Mouse (Mus musculus): ENCODE data around the gene Cpne9. TPM values are rescaled to one million over a fixed set of nuclear protein-coding genes. Genes with fewer than 3 reads are reported as not detected.

Cpne9 gene
- polyA plus RNA-seq (2014; fragmentation: Nextera tagmentation; extraction: Ambion mirVana) = 2.4 and 5.0 TPM in 2 replicates

DNA sequence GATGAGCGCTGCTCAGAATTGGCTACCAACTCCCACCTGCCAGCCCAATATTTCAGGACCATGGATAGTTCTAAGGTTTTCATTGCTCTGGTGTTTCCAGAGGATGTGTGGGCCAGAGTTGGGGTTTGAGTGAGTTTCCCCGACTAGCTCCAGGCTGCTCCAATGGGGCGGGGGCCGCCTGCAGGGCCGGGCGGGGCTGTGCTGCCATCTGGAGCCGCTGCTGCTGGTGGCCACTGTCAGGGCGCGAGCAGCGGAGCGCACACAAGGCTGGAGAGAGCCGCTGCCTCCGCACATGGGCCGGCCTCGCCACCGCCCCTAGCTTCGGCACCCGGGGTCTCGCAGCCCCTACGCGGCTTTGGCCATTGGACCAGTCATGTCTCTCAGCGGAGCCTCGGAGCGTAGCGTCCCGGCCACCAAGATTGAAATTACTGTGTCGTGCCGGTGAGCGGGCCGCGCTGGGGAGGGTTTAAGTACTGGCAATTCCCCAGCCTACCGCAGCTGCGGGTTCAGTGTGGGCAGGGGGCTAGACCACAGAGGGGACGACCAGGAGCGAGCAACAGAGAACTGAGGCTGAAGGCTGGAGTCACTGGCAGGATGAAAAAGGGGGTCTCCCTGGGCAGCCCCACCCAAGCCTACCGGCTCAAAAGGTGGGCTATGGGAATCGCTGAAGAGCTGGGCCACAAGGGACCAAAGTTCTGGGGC, at the start of gene Cpne9:
Cpne9 (plus strand) TSS at position 207 of the 702 bp plus-strand sequence.
- no peaks in the 10 kb centered on the region for H3K9me3 ChIP-seq (ENCODE audit: control insufficient read depth, low read length)
- peak; percentile 71 for ATAC-seq (ENCODE audit: low FRiP score)
- peaks cover 15% of the 10 kb centered on the region for H3K4me1 ChIP-seq (replicated peaks; ENCODE audit: control insufficient read depth, insufficient read depth, low read length)
- peak; percentile 53 for DNase-seq (ENCODE audit: low spot score)
- H3K36me3 ChIP-seq (replicated peaks; ENCODE audit: control insufficient read depth, insufficient read depth) = peaks cover 23% of the 10 kb centered on the region
- 2% methylated on average over 37 of the region's 37 CpGs for WGBS
- peak within 1 kb of the TSS; percentile 64 for H3K9ac ChIP-seq
- no peak within 1 kb of the TSS for H3K27ac ChIP-seq
- H3K27me3 ChIP-seq (ENCODE audit: control insufficient read depth, insufficient read depth, low read length) = peaks cover 44% of the 10 kb centered on the region
- peak within 1 kb of the TSS; percentile 36 for H3K4me3 ChIP-seq (replicated peaks; ENCODE audit: low read length)
- H3K4me2 ChIP-seq (replicated peaks) = peak within 1 kb of the TSS; percentile 68

DNA sequence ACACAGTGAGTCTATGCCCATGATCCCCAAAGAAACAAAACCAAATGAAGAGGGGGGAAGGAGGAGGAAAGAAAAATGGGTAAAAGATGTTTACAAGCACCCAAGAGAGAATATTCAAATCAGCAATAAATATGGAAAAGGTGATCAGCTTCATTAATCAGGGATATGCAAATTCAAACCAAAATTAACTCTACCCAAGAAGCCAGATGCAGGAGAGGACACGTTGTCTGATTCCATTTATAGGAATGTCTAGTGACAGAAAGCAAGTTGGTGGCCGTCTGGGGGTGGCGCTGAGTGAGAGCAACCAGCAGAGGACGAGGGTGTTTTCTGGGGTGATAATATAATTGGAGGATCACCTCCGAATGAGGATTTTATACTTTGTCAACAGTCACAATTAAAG, 47.0 kb upstream of the Cpne9 start:
- Histone ChIP-seq H3K4me2 (replicated peaks) (no peak overlapping the region), H3K9ac (no peak overlapping the region), H3K27me3 (ENCODE audit: control insufficient read depth, insufficient read depth, low read length) (no peaks in the 10 kb centered on the region), H3K9me3 (ENCODE audit: control insufficient read depth, low read length) (no peaks in the 10 kb centered on the region), H3K4me1 (replicated peaks; ENCODE audit: control insufficient read depth, insufficient read depth, low read length) (peaks cover 13% of the 10 kb centered on the region), H3K36me3 (replicated peaks; ENCODE audit: control insufficient read depth, insufficient read depth) (no peaks in the 10 kb centered on the region; the same call in 1 of the 2 replicates), H3K4me3 (replicated peaks; ENCODE audit: low read length) (no peak overlapping the region), H3K27ac (no peak overlapping the region)
- DNase-seq (ENCODE audit: low spot score) (no peak), ATAC-seq (ENCODE audit: low FRiP score) (no peak)
- WGBS = 75% methylated on average over 5 of the region's 5 CpGs

DNA sequence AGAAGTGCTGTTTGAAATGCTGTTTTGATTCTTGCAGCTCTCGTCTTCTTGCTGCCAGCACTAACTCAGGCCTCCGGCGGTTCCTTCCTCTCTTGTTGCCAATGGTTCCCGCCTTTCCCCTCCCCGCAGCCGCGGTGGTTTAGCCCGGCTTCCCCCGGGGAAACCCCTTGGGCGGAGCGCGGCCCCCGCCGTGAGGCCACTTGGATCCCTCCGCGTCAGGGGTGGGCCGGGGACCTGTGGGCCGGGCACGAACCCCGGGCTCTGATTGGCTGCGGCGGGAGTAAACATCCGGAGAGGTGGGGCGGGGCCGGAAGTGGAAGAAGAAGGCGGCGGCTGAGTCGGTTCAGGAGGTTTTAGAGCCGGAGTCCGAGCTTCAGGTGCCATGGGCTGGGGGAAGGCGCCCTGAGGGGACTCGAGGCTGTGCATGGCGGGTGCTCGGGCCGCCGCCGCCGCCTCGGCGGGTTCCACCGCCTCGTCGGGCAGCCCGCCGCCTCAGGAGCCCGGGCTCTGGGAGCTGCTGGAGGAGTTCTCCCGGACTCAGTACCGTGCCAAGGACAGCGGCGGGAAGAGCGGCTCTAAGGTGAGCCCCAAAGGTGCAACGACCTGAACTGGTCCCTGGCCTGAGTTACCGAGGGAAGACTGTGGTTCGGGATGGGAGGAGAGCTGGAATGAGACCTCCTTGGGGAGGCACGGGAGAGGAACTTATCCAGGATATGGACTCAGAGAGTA, 44.4 kb upstream of the Cpne9 start, which contains the start of gene Mtmr14:
Mtmr14 (plus strand) TSS at position 302 of the 729 bp plus-strand sequence.
- WGBS = under 1% methylated on average over 42 of the region's 55 CpGs

DNA sequence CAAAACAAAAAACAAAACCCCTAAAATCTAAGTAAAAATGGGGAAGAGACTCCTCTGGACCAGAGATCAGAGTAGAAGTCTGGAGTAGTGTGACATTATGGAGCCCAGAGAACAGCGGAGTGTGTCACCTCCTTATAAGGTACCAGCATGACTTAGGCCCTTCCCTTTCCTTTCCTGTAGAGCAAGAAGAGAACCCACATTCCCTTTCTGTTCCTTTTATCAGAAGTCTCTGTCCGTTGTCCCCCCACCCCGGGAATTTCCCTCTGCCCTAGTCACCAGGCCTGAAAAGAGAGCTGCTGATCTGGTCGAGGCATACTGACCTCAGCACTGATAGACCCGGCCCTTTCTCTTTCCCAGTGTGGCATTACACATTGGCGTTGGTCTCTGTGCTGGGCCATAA, 43.7 kb upstream of the Cpne9 start:
- Histone ChIP-seq H3K27me3 (ENCODE audit: control insufficient read depth, insufficient read depth, low read length) (no peaks in the 10 kb centered on the region), H3K4me2 (replicated peaks) (peak overlapping the region; percentile 71), H3K9me3 (ENCODE audit: control insufficient read depth, low read length) (no peaks in the 10 kb centered on the region), H3K4me1 (replicated peaks; ENCODE audit: control insufficient read depth, insufficient read depth, low read length) (peaks cover 13% of the 10 kb centered on the region), H3K9ac (peak overlapping the region; percentile 82), H3K27ac (no peak overlapping the region), H3K4me3 (replicated peaks; ENCODE audit: low read length) (peak overlapping the region; percentile 93), H3K36me3 (replicated peaks; ENCODE audit: control insufficient read depth, insufficient read depth) (peaks cover 10% of the 10 kb centered on the region)
- DNase-seq (ENCODE audit: low spot score) (no peak), ATAC-seq (ENCODE audit: low FRiP score) (no peak)
- 46% methylated on average over 6 of the region's 6 CpGs for WGBS

More for the DNA sequence above, 44.4 kb upstream of the Cpne9 start, which contains the start of gene Mtmr14:
- Histone ChIP-seq H3K4me3 (replicated peaks; ENCODE audit: low read length) (peak within 1 kb of the TSS; percentile 93), H3K4me2 (replicated peaks) (peak within 1 kb of the TSS; percentile 71), H3K27ac (peak within 1 kb of the TSS; percentile 66), H3K9me3 (ENCODE audit: control insufficient read depth, low read length) (no peaks in the 10 kb centered on the region), H3K36me3 (replicated peaks; ENCODE audit: control insufficient read depth, insufficient read depth) (peaks cover 10% of the 10 kb centered on the region), H3K27me3 (ENCODE audit: control insufficient read depth, insufficient read depth, low read length) (no peaks in the 10 kb centered on the region), H3K9ac (peak within 1 kb of the TSS; percentile 82), H3K4me1 (replicated peaks; ENCODE audit: control insufficient read depth, insufficient read depth, low read length) (peaks cover 13% of the 10 kb centered on the region)
- peak; percentile 98 for DNase-seq (ENCODE audit: low spot score)
- ATAC-seq (ENCODE audit: low FRiP score) = peak; percentile 99

DNA sequence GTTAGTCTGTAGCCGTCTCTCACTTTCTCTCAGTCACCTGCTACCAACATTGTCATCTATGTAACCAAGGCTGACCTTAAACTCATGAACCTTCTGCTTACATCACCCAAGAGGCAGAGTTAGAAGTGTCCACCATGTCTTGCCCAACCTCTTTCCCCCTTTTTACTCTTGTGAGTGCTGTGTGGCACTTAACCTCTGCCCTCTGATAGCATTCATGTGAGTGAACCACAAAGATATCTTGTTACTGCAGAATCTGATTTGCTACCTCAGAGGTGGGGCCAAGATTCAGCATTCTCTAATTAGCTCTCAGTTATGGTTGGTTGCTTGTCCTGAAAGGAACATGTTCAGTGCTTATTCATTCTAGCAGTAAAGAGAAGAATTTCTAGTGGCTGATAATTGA, 39.4 kb upstream of the Cpne9 start:
- Histone ChIP-seq H3K27ac (no peak overlapping the region), H3K36me3 (replicated peaks; ENCODE audit: control insufficient read depth, insufficient read depth) (peaks cover 26% of the 10 kb centered on the region), H3K4me1 (replicated peaks; ENCODE audit: control insufficient read depth, insufficient read depth, low read length) (peaks cover 13% of the 10 kb centered on the region), H3K4me2 (replicated peaks) (no peak overlapping the region), H3K9me3 (ENCODE audit: control insufficient read depth, low read length) (no peaks in the 10 kb centered on the region), H3K27me3 (ENCODE audit: control insufficient read depth, insufficient read depth, low read length) (no peaks in the 10 kb centered on the region), H3K4me3 (replicated peaks; ENCODE audit: low read length) (no peak overlapping the region), H3K9ac (no peak overlapping the region)
- WGBS = 89% methylated on average over 1 of the region's 1 CpGs
- no peak for DNase-seq (ENCODE audit: low spot score)
- ATAC-seq (ENCODE audit: low FRiP score) = no peak

DNA sequence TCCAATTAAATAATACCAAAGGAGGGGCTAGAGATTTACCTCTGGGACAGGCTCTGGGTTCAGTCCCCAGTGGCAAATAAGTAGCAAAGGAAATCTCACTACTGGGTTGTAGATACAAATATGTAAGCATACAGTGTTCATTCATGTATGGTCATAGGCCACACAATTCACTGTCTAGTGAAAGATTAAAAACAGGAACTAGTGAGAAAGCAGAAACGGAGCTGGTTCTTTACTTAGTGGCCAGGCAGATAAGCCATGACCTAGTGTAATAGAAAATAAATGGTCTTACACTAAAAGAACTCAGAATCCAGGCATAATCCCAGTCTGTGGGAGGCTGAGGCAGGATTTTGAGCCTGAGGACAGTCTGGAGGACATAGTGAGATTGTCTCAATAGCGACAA, 36.5 kb upstream of the Cpne9 start:
- H3K9me3 ChIP-seq (ENCODE audit: control insufficient read depth, low read length) = no peaks in the 10 kb centered on the region
- no peaks in the 10 kb centered on the region for H3K27me3 ChIP-seq (ENCODE audit: control insufficient read depth, insufficient read depth, low read length)
- no peak overlapping the region for H3K4me2 ChIP-seq (replicated peaks)
- DNase-seq (ENCODE audit: low spot score) (no peak), ATAC-seq (ENCODE audit: low FRiP score) (no peak)
- WGBS = 96% methylated on average over 2 of the region's 2 CpGs
- H3K4me3 ChIP-seq (replicated peaks; ENCODE audit: low read length) = no peak overlapping the region
- no peaks in the 10 kb centered on the region for H3K4me1 ChIP-seq (replicated peaks; ENCODE audit: control insufficient read depth, insufficient read depth, low read length)
- H3K27ac ChIP-seq = no peak overlapping the region
- H3K9ac ChIP-seq = no peak overlapping the region
- H3K36me3 ChIP-seq (replicated peaks; ENCODE audit: control insufficient read depth, insufficient read depth) = peaks cover 31% of the 10 kb centered on the region

DNA sequence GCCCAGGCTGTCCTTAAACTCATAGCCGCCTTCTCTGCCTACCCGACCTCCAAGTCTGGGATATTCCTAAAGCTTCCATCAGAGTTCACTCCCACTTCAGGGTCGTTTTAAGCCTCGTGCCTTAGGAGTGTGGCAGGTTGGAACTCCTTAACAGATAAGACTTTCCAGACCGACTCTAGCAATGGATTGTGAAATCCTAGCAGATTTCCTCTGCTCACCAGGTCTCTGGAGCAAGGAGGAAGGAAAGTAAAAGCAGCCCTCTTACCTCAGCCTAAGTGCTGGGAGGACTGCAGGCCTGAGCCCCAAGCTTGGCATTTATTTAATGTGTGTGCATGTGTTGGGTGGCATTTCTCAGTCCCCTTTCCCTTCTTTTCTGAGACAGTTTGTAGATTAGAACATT, 31.3 kb upstream of the Cpne9 start:
- Histone ChIP-seq H3K4me1 (replicated peaks; ENCODE audit: control insufficient read depth, insufficient read depth, low read length) (no peaks in the 10 kb centered on the region), H3K27ac (no peak overlapping the region), H3K4me2 (replicated peaks) (no peak overlapping the region), H3K27me3 (ENCODE audit: control insufficient read depth, insufficient read depth, low read length) (no peaks in the 10 kb centered on the region), H3K9me3 (ENCODE audit: control insufficient read depth, low read length) (no peaks in the 10 kb centered on the region), H3K4me3 (replicated peaks; ENCODE audit: low read length) (no peak overlapping the region), H3K36me3 (replicated peaks; ENCODE audit: control insufficient read depth, insufficient read depth) (peaks cover 65% of the 10 kb centered on the region), H3K9ac (no peak overlapping the region)
- WGBS = 90% methylated on average over 5 of the region's 5 CpGs
- DNase-seq (ENCODE audit: low spot score) (no peak), ATAC-seq (ENCODE audit: low FRiP score) (no peak)

DNA sequence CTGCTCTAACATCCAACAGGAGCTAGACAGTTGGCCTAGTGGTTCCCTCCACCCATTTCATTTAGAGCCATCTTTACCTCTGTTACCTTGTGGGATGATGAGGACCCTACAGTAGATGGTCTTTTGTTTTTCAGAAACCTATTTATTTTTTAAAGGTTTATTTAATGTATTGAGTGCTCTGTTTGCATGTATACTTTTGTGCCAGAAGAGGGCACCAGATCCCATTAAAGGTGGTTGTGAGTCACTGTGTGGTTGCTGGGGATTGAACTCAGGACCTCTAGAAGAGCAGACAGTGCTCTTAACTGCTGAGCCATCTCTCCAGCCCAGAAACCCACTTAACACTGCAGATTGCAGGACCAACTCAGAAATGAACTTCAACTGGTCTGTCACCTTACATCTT, 30.2 kb upstream of the Cpne9 start:
- Histone ChIP-seq H3K36me3 (replicated peaks; ENCODE audit: control insufficient read depth, insufficient read depth) (peaks cover 67% of the 10 kb centered on the region), H3K4me3 (replicated peaks; ENCODE audit: low read length) (no peak overlapping the region), H3K9ac (no peak overlapping the region), H3K27me3 (ENCODE audit: control insufficient read depth, insufficient read depth, low read length) (no peaks in the 10 kb centered on the region), H3K4me1 (replicated peaks; ENCODE audit: control insufficient read depth, insufficient read depth, low read length) (no peaks in the 10 kb centered on the region), H3K4me2 (replicated peaks) (no peak overlapping the region), H3K27ac (no peak overlapping the region), H3K9me3 (ENCODE audit: control insufficient read depth, low read length) (no peaks in the 10 kb centered on the region)
- DNase-seq (ENCODE audit: low spot score) (no peak), ATAC-seq (ENCODE audit: low FRiP score) (no peak)

DNA sequence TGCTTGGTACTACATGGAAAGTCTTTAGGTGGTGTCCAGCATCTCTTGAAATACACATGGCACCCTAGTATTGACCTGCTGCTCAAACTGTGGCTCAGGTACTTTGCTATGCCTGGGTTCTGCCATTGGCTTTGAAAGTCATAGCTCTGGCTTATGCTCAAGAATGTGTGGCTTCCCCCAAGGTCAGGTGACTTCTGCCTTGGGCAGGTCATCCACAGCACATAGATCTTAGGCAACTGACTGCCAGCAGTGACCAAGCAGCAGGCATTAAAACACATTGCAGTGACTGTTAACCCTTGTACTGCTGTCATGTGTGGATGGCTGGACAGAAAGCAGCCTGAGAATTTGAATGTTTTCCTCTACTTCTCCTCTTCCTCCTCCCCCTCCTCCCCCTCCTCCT, 27.2 kb upstream of the Cpne9 start:
- Histone ChIP-seq H3K27me3 (ENCODE audit: control insufficient read depth, insufficient read depth, low read length) (no peaks in the 10 kb centered on the region), H3K36me3 (replicated peaks; ENCODE audit: control insufficient read depth, insufficient read depth) (peaks cover 92% of the 10 kb centered on the region), H3K4me3 (replicated peaks; ENCODE audit: low read length) (no peak overlapping the region), H3K4me1 (replicated peaks; ENCODE audit: control insufficient read depth, insufficient read depth, low read length) (no peaks in the 10 kb centered on the region), H3K9me3 (ENCODE audit: control insufficient read depth, low read length) (no peaks in the 10 kb centered on the region), H3K27ac (no peak overlapping the region), H3K4me2 (replicated peaks) (no peak overlapping the region), H3K9ac (no peak overlapping the region)
- ATAC-seq (ENCODE audit: low FRiP score) (no peak), DNase-seq (ENCODE audit: low spot score) (no peak)

All from hindbrain, embryonic 14.5 days (tissue).